Mouse (Mus musculus) E14TG2a.4 (cell line): ENCODE measurements at regions not wholly inside any gene's neighbourhood (a gene's known extent, or its start where the extent isn't known, plus 50 kb on each side); places are given as distances from the start of the nearest gene placed in this dataset.

Source experiments
- H3K27me3 ChIP-seq: 2 replicates; pipeline ENCODE4 v1.6.1; 2014; ENCODE audit warnings: low read length, control low read depth; ENCODE audit not compliant: insufficient read depth
- H3K36me3 ChIP-seq: 2 replicates; pipeline ENCODE4 v1.6.1; 2014; ENCODE audit warnings: low read length, control low read depth; ENCODE audit not compliant: insufficient read depth
- H3K4me1 ChIP-seq: replicated peaks from 2 replicates; pipeline ENCODE4 v1.6.1; 2014; ENCODE audit warnings: low read depth, low read length, control low read depth
- H3K4me3 ChIP-seq: replicated peaks from 2 replicates; pipeline ENCODE4 v1.5.1; 2014; ENCODE audit warnings: mild to moderate bottlenecking, low read length
- H3K9me3 ChIP-seq: 2 replicates; pipeline ENCODE4 v1.6.1; 2014; ENCODE audit warnings: low read length, control low read depth
- CTCF ChIP-seq: conservative IDR thresholded peaks from 2 replicates; pipeline ENCODE4 v1.5.1; 2014; ENCODE audit warnings: low read length
- NANOG ChIP-seq: IDR thresholded peaks from 2 replicates; pipeline ENCODE4 v1.6.1; 2014; ENCODE audit warnings: borderline replicate concordance, low read length, mixed read lengths
- POU5F1 ChIP-seq: IDR thresholded peaks from 2 replicates; pipeline ENCODE4 v1.6.1; 2014; ENCODE audit warnings: low read length, borderline replicate concordance

DNA sequence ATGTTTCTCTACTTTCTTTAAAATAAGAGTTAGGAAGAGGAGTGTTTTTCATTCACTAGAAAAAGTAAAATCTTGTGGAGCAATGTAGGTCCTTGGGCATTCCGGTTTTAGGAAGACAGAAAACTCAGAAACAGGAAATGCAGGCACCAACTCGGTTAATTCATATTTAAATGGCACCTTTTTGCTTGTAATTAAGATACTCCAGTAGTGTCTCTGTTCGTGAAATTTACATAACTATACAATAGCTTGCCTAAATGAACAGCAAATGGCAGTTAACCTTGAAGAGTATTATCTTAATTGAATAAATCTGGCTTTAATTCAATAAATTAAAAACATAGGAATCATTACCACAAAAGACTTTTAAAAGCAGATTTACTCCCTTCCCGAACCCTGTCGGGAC is 100.9 kb upstream of the Id4 start:
- Histone ChIP-seq H3K4me1 (peaks cover 61% of the 10 kb centered on the region), H3K9me3 (no peaks in the 10 kb centered on the region; the same call in 1 of the 2 replicates), H3K27me3 (no peaks in the 10 kb centered on the region), H3K4me3 (peak overlapping the region; percentile 62), H3K36me3 (no peaks in the 10 kb centered on the region)
- TF ChIP-seq CTCF (no peak), NANOG (peak; percentile 85), POU5F1 (peak; percentile 44; the same call in 1 of the 2 replicates)

- no peaks in the 10 kb centered on the region for H3K36me3 ChIP-seq
- TF ChIP-seq POU5F1 (no peak), CTCF (no peak), NANOG (no peak)
These were observed 99.7 kb upstream of the Id4 start for GRCm38 (mm10) chr13:48161339-48161738.

GRCm38 (mm10) chr13:48164586-48164985 is 96.4 kb upstream of the Id4 start:
- TF ChIP-seq POU5F1 (no peak), NANOG (no peak), CTCF (no peak)
- Histone ChIP-seq H3K36me3 (no peaks in the 10 kb centered on the region), H3K27me3 (no peaks in the 10 kb centered on the region), H3K4me3 (no peak overlapping the region), H3K4me1 (peaks cover 57% of the 10 kb centered on the region), H3K9me3 (no peaks in the 10 kb centered on the region; the same call in 1 of the 2 replicates)

More at GRCm38 (mm10) chr13:48161339-48161738, 99.7 kb upstream of the Id4 start:
- no peaks in the 10 kb centered on the region; the same call in 1 of the 2 replicates for H3K9me3 ChIP-seq
- H3K4me3 ChIP-seq: no peak overlapping the region
- H3K4me1 ChIP-seq: peaks cover 56% of the 10 kb centered on the region
- no peaks in the 10 kb centered on the region for H3K27me3 ChIP-seq

GRCm38 (mm10) chr13:48165838-48166237 is 95.2 kb upstream of the Id4 start:
- no peak for TF ChIP-seq POU5F1
- TF ChIP-seq CTCF: no peak
- no peak for TF ChIP-seq NANOG
- H3K36me3 ChIP-seq: no peaks in the 10 kb centered on the region
- peaks cover 50% of the 10 kb centered on the region for H3K4me1 ChIP-seq
- no peak overlapping the region for H3K4me3 ChIP-seq
- no peaks in the 10 kb centered on the region for H3K27me3 ChIP-seq
- no peaks in the 10 kb centered on the region; the same call in 1 of the 2 replicates for H3K9me3 ChIP-seq

- Histone ChIP-seq H3K36me3 (no peaks in the 10 kb centered on the region), H3K4me3 (no peak overlapping the region), H3K9me3 (no peaks in the 10 kb centered on the region; the same call in 1 of the 2 replicates), H3K27me3 (no peaks in the 10 kb centered on the region), H3K4me1 (peaks cover 54% of the 10 kb centered on the region)
- TF ChIP-seq NANOG: 0 out of 2 replicates have a peak, but pooled peaks have one; percentile 11
- no peak for TF ChIP-seq POU5F1
- no peak for TF ChIP-seq CTCF
These were observed 93.1 kb upstream of the Id4 start for GRCm38 (mm10) chr13:48167976-48168375.

DNA sequence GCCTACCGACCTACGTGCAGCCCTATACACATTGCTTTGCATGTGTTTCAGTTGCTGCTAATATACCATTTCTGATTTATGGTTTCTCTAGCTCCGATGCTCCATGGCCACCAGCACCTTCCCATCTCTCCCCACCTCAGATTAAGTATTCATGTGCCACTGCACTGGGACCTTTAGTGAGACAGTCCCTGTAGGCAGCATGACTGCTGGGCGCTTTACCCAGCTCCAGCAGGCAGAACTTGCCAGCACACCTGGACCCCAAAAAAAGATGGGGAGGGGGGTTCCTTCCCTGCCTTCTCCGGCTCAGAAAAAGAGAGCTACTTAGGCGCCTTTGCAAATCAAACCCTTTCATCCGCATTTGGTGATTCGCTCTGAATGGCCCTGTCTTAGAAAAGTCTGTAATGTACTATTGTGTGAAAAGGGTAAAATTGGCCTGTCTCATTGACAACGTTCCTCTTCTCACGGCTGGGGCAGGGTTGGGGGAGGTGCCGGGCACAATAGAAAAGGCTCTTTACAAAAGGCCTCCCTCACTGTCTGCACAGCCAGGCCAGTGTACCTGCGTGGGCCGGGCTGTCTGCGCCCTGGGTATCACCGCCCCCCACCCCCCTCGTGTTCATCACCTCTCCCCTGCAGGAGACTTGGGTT is 89.6 kb upstream of the Id4 start:
- Histone ChIP-seq H3K4me3 (peak overlapping the region; percentile 43; the same call in 1 of the 2 replicates), H3K36me3 (no peaks in the 10 kb centered on the region), H3K9me3 (no peaks in the 10 kb centered on the region), H3K4me1 (peaks cover 40% of the 10 kb centered on the region), H3K27me3 (peaks cover 3% of the 10 kb centered on the region; the same call in 1 of the 2 replicates)
- no peak for TF ChIP-seq CTCF
- TF ChIP-seq NANOG: no peak
- TF ChIP-seq POU5F1: no peak

GRCm38 (mm10) chr13:48171994-48172393 is 89.0 kb upstream of the Id4 start:
- no peak for TF ChIP-seq CTCF
- TF ChIP-seq POU5F1: no peak
- no peak for TF ChIP-seq NANOG
- Histone ChIP-seq H3K9me3 (no peaks in the 10 kb centered on the region), H3K36me3 (no peaks in the 10 kb centered on the region), H3K4me1 (peaks cover 40% of the 10 kb centered on the region), H3K4me3 (peak overlapping the region; percentile 43; the same call in 1 of the 2 replicates), H3K27me3 (peaks cover 3% of the 10 kb centered on the region; the same call in 1 of the 2 replicates)

GRCm38 (mm10) chr13:48192476-48192875 is 68.6 kb upstream of the Id4 start:
- no peak for TF ChIP-seq CTCF
- TF ChIP-seq NANOG: no peak
- TF ChIP-seq POU5F1: no peak
- no peaks in the 10 kb centered on the region for H3K36me3 ChIP-seq
- H3K9me3 ChIP-seq: no peaks in the 10 kb centered on the region
- H3K27me3 ChIP-seq: no peaks in the 10 kb centered on the region
- H3K4me1 ChIP-seq: peaks cover 7% of the 10 kb centered on the region
- no peak overlapping the region for H3K4me3 ChIP-seq
